Mouse (Mus musculus) 416B (cell line): ENCODE measurements around the gene Cep55.

Experiments
- DNase-seq: peaks from one replicate; pipeline ENCODE4 v3.0.0; 2011; ENCODE audit warnings: low read depth

Gene Cep55

DNA sequence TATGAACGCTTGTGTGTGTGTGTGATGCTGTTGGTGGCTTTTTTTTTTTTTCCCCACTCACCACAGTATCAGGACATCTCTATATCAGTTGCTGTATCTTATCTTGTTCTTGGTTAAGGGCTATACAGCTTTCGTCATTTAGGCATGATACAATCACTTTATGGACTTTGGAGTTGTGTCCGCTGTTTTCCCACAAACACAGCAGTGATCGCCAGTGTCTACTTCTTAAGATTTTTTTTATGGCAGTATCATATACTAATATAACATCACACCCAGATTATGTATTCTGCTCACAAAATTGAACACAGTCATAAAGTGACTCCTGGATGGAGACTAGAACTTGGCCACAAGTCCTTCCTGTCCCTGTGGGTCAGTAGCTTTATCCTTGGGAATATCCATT, 53.1 kb downstream of the Cep55 start:
- no peak for DNase-seq

DNA sequence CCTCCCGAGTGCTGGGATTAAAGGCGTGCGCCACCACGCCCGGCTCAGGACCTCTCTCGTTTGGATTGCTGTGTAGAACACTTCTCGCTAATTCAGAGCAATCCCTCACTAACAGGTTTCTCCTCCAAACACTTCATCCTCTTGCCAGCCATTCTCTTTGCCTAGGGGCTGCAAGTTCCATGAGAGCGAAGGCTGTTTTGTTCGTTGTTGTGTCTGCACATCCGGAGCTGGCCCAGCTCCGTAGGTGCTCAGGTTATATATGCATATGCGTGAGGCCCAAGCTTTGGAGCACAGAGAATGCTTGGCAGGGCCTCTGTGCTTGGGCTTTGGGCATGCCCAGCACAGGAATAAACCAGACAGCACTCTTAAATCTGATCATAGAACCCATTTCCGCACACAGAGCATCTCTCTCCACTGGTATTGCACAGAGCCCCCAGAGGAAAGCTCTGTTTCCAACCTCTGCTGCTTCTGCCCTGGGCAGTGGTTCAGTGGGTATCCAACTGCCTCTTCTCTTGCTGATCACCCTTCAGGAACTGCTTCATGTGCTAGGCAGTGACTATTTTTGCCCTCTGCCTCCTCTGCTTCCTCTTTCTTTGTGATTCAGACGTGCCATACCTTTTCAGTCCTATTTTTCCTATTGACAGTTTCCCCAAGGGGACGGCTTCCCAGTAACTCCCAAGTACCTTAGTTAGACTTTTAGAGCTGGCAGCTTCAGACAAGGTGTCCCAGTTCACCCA, 54.9 kb downstream of the Cep55 start:
- DNase-seq, result peak; percentile 12

DNA sequence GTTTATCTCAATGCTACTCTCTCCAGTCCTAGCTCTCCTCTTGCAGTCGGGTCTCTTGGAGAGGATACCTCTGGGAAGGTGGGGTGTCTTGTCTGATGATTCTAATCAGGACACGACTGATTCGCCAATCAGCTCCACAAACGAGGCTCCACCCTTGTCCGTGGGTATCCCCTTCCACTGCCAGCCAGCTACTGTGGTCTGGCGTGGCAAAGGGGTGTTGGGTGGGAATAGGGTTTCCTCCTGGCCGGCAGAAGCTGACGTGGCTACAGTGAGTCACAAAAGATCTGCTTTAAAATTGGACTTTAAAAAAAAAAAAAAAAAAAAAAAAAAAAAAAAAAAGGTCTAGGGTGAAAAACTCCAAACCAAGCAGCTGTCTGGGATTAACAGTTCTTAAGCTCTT, 56.2 kb downstream of the Cep55 start:
- DNase-seq, result peak; percentile 9

DNA sequence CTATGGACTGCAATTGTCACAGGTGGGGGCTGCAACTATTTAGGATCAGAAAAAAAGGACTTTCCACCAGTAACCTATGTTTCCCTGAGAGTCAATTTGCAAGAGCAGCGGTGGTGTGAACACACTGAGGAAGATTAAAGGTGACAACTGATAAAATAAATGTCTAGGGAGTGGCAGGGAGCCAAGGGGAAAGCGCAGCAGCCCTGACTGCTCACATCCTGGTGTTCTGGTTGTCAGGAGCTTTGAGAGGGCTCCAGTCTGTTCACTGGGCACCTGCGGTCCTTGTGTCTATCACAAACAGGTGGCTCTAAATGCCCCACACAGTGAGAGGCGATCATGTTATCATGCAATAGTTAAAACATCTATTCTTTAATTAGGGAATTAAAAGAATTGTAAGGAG, 57.8 kb downstream of the Cep55 start:
- DNase-seq, result no peak

DNA sequence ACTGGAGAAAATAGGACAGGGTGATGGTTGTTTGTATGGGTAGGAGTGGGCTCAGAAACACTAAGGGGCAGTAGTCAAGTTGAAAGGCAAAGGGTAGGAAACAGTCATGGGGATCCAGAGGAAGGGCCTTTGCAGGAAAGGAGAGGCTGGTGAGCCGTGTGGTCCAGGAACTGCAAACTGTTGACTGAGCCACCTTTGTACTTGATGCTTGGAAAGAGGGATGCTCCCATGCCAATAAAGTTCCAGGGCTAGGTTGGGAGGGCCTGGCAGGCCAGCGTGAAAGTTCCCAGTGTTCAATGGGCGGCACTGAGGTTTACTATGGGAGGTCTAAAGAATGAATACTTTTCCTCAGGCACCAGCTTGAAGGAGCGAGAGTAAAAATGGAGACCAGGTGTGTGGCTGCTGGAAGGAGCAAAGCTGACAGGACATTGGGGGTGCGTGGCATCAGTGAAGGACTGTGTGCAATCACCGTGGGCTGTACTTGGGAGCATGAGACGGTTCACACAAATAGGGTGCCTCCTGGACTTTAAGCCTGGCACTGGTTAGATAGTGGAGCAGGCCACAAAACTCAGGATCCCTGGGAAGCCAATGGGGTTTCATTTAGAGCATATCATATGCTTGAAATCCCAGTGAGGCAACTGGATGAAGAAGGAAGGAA, 60.2 kb downstream of the Cep55 start:
- DNase-seq, result no peak

DNA sequence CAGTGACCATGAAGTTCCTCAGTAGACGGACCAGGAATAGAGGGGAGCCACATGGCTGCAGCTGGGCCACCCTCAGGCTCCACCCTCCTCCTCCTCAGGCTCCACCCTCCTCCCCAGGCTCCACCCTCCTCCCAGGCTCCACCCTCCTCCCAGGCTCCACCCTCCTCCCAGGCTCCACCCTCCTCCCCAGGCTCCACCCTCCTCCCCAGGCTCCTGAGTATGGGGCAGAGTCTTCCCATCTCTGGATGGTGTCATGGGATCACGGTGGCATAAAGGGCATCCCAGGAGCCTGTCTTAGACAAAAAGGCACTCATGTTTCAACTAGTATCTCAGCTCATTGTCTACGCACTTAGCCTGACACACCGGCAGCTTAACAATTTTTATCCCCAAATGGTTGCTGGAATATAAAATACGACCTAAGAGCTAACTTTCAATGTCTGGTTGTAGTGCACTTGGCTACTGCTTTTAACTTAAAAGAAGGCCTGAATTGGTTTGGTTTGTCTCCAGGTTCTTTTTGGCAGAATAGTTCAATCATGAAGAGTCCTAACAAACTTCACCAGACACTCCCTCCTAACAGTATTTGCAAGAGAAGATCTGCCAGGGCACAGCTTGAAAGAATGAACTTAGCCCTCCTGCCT, 65.4 kb downstream of the Cep55 start:
- DNase-seq, result no peak

DNA sequence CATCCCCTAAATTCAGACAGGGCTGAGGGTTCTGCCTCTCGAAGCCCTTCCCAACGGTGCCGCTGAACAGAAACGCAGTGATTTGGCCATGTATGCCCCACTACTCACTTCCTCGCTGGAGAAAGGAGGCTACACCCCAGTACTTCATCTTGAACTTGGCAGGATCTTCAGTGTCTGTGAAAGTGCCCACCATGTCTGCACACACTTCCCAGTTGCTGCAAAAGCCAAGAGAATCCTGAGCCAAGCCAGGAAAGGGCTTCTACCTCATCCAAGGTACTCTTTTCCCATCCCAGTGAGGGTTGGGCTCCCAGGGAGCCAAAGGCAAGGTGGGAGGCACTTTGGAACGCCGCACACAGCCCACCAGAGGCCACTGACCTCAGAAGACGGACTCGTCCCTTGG, 69.1 kb downstream of the Cep55 start:
- no peak for DNase-seq
